Mouse (Mus musculus): ENCODE results near the gene Trip10. TPM values are rescaled to one million over a fixed set of nuclear protein-coding genes. Genes with fewer than 3 reads are reported as not detected.

Gene Trip10
- 3.5 and 6.1 TPM in 2 replicates for total RNA-seq (2023)

DNA sequence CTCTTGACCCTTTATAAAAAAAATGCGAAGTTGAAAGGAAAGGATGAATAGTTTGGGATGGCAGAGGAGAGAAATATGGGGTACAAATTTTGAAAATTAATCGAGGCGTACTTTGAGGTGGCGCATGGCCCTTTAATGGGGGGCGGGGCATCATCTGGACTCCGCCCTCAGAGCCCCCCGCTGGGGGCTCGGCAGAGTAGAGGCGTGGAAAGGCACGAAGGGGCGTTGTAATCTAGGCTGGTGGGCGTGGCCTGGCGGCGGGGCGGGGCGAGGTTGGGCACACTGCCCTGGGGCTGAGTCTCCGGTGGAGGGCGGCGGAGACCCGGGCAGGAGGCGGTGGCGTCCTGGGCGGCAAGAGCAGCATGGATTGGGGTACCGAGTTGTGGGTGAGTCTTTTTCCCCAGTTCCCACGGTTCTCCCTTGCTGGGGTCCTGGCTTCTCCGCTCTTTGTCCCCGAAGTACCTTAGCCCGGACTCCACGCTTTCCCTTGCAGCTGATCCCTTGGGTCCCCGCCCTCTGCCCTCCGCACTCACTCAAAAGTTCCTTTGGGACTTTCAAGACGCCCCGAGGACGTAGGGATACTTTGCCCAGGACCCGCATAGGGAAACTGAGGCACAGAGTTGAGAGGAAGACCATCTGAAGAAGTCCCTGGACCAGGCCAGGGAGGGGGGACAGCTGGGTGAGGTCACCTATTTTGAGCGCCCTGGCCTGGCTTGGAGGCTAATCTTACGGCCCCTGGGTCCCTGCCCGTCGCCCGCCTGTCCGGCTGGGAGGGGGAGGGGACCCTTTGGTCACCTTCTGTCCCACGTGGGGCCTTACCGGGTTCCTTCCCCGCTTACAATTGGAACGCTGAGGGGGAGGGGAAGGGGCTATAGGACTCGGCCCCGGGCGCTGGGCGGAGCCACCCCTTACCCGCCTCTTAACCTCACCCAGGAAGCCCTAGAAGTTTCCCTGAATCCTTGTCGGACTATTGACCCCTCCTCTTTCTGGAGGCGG is at the start of gene Trip10:
Gene Trip10 (plus strand): TSS at position 270 of the 996 bp plus-strand sequence.

DNA sequence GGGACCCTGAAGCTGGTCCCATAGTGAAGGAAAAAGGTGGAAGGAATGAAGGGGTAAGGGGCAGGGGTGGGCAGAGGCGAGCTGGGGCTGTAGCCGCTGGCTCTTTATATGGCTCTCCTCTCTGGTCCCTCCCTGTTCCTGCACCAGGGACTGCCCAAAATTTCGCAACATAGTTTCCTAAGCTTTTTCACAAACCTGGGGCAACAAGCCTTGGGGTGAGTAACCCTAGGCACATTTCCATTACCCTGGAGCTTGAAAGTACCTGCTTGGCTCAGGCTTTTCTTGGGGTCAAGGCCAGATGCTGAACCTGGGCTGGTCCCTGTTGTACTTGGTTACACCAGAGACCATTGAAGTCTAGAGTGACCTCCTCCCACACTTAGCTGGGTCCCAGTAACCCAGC is 21.2 kb upstream of the Trip10 start, which contains the start of gene C3:
Gene C3 (minus strand): TSS at position 123 of the 400 bp plus-strand sequence.

DNA sequence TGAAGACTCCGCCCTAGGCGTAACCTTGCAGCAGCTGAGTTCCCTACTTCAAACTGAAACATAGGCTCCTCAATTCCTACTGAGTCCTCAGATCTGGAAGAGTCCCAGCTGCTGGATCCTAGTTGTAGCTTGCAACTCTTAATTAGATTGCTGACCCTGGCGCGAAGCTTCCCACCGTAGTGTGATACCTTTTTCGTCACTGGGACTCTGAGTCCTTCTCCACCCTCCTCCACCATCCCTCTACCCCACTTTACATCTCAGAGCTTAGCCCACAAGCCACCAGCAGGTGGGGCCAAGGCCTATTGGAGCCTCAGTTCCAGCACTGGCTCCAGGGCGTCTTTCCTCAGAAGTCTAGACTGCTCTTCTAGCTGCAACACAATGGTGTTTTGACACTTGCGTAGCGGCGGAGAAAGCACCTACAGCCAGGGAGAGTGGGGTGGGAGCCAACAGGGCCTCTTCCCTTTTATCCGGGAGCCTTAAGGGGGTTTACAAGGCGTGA is 1.0 kb upstream of the Trip10 start, which contains the start of gene Gpr108:
Gene Gpr108 (minus strand): TSS at position 246 of the 499 bp plus-strand sequence.

DNA sequence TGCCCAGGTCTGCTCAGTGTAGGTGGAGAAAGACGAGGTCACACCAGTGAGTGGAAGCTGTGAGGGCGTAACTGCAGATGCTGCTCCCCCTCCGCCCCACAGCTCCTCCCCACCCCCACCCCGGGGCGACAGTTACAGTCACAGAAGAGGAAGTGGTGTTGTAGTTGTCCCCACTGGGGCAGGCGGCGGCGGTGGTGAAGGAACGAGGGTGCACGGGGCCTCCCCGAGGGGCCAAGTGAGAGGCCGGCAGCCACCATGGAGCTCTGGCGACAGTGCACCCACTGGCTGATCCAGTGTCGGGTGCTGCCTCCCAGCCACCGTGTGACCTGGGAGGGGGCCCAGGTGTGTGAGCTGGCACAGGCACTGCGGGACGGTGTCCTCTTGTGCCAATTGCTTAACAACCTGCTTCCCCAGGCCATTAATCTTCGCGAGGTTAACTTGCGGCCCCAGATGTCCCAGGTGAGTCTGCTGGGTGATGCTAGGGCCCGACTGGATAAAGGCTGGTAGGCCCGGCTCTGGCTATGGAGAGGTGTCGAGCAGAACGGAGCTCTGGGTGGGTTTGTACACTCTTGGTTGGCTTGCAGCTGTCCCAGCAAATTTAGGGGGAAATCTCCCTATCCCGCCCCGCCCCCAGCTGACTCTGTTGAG is 29.8 kb downstream of the Trip10 start, which contains the start of gene Vav1:
Gene Vav1 (plus strand): TSS at position 158 of the 648 bp plus-strand sequence.

Other genes starting within 250 kb of the Trip10 start
- gene Pspn, start 249.4 kb upstream of the Trip10 start, total RNA-seq (2023): not detected in 2 replicates
- gene Gtf2f1, start 238.2 kb upstream of the Trip10 start, total RNA-seq (2023): 73.8 and 75.6 TPM in 2 replicates
- gene Gm17949, start 238.0 kb upstream of the Trip10 start, total RNA-seq (2023): not detected in 2 replicates
- gene Khsrp, start 217.9 kb upstream of the Trip10 start, total RNA-seq (2023): 83.8 and 92.7 TPM in 2 replicates
- gene Slc25a41, start 207.8 kb upstream of the Trip10 start, total RNA-seq (2023): not detected in 2 replicates
- gene Crb3, start 190.3 kb upstream of the Trip10 start, total RNA-seq (2023): not detected in 2 replicates
- 1.9 and 2.4 TPM in 2 replicates for gene Slc25a23, start 189.6 kb upstream of the Trip10 start, total RNA-seq (2023)
- gene Dennd1c, start 170.9 kb upstream of the Trip10 start, total RNA-seq (2023): 176 and 217 TPM in 2 replicates
- not detected in 2 replicates for gene Tubb4a, start 161.7 kb upstream of the Trip10 start, total RNA-seq (2023)
- gene Tnfsf9, start 144.1 kb upstream of the Trip10 start, total RNA-seq (2023): 2.5 and 4.0 TPM in 2 replicates
- not detected in 2 replicates for gene Cd70, start 99.7 kb upstream of the Trip10 start, total RNA-seq (2023)
- gene Tnfsf14, start 55.3 kb upstream of the Trip10 start, total RNA-seq (2023): 34.1 and 36.0 TPM in 2 replicates
- 448 and 499 TPM in 2 replicates for gene C3, start 21.3 kb upstream of the Trip10 start, total RNA-seq (2023)
- gene Gpr108, start 1.0 kb upstream of the Trip10 start, total RNA-seq (2023): 51.7 and 53.6 TPM in 2 replicates
- 148 and 202 TPM in 2 replicates for gene Vav1, start 29.6 kb downstream of the Trip10 start, total RNA-seq (2023)
- 24.0 TPM in 2 replicates for gene Adgre1, start 109.2 kb downstream of the Trip10 start, total RNA-seq (2023)